Mouse (Mus musculus) 3T3-L1 (cell line): ENCODE results near the gene Fam184b.
"Not testable (repeated sequence)": the region's sequence is repeated elsewhere in the genome, so short reads cannot be mapped to it uniquely, and the experiment has no call there.

Experiments used
- DNase-seq: peaks from one replicate; pipeline ENCODE4 v3.0.0-alpha.2; 2015; ENCODE audit warnings: low read depth, low spot score

Fam184b gene

GRCm38 (mm10) chr5:45638806-45639714 is at the start of gene Fam184b:
TSS of gene Fam184b (minus strand) at chr5:45639614.
- no peak for DNase-seq

- peak; percentile 73 for DNase-seq
Observed at GRCm38 (mm10) chr5:45689152-45689551, 49.7 kb upstream of the Fam184b start.

DNA sequence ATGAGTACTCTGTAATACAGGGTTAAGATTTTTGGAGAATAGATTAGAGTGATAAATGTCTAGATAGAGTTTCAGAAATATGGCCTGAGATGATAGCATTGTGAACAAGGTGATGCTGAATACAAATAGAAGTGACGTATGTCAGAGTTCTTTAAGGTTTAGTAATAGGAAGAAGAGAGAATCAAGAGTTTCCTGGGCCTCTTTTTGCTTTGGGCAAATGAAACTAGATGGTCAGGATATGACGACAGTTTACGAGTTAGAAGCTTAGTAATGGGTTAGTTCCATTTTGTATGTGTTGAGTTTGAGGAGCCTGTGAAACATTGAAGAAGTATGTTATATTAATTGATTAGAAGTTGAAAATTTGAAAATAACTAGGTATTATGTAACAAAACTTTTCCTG is 46.8 kb upstream of the Fam184b start:
- DNase-seq = no peak

GRCm38 (mm10) chr5:45685243-45685642 is 45.8 kb upstream of the Fam184b start:
- no peak for DNase-seq

DNA sequence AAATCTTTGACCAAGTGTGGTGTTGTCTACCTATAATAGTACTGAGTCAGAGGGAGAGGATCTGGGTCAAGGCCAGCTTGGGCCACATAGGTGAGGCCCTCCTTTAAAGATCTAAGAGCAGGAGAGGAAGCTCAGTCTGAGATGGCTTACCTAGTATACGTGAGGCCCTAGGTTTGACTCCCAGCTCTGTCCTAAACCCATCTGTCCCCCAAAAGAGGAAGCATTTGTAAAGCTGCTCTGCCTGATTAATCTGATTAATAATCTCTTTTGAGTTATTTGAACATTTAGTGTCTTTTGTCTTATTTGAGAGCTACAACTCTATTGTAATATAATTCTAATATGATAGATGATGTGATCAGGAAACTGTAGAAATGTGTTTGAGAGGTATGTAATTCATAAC is 44.0 kb upstream of the Fam184b start:
- no peak for DNase-seq

DNA sequence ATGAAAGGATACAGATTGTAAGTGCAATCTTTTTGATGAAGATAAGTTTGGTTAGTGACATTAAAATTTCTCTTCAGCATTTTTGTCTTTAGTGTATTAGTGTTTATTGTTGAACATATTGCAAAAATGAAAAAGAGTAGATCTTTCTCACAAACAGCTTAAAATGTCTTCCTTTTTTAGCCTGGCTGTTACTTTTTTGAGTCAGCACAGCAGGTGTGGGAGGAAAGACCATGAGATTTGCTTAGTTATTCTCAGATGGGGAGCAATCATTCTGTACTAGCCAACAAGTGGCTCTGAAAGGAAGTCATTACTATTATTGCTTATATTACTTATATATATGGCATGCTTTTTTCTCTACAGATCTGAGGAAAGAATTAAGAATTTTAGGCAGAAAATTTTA is 40.5 kb upstream of the Fam184b start:
- DNase-seq = no peak

DNA sequence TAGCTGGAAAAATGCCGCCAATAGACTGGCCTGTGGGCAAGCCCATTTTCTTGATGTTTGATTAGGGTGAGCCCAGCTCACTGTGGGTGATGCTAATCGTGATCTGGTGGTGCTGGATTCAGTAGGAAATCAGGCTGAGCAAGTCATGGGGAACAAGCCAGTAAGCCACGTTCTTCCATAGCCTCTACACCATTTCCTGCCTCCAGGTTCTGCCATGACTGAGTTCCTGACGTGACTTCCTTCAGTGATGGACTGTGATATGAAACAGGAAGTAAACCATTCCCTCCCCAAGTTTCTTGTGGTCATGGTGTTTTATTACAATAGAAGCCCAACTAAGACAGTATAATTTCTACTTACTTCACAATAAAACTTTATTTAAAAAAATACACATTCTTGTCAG is 38.2 kb upstream of the Fam184b start:
- no peak for DNase-seq

DNA sequence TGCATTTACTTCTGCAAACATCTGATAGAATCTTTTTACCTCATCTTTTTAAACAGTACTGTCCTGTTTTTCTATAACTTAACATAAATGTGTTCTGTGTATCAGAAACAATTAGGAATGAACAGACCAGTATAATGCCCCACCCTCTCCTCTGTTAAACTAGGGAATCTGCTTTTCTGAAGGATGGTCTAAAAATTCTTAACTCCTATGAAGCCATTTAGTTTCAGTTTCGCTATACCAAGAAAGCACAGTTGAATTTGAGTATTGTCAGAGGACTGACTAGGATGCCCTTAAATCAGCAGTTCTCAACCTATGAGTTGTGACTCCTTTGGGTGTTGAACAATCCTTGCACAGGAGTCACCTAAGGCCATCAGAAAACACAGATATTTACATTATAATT is 35.6 kb upstream of the Fam184b start:
- DNase-seq = peak; percentile 52

- no peak for DNase-seq
Observed at GRCm38 (mm10) chr5:45670894-45671494, 31.6 kb upstream of the Fam184b start.

GRCm38 (mm10) chr5:45670280-45670670 is 30.9 kb upstream of the Fam184b start:
- peak; percentile 55 for DNase-seq

DNA sequence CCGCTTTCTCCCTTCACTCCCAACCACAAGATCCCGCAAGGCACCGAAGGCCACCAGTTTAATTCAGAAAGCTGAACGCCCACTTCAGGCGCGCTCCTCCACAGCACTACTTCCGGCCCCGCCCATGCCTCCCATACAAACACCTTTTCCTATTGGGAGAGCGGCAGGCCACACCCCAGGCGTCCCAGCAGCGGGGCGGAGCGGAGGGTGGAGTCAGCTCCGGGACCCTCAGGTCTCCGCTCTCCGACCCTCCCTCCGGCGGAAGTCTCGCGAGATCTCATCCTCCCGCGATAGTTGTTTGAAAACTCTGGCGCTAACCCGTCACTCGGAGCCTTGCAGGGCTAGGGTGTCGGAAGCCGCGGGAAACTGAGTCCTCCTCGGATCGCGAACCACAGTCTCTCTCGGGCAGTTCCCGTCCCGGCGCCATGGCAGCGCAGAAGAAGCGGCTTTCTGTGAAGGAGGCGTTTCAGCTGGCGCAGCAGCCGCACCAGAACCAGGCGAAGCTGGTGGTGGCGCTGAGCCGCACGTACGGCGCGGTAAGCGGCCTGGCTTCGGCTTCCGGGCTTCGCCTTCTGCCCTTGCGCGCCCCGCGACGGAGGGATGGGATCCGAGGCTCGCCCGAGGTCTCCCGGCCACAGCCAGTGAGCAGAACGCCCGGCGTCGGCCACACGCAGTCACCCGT is 30.3 kb upstream of the Fam184b start, which contains the start of gene Ncapg:
Ncapg (plus strand) TSS at position 322 of the 682 bp plus-strand sequence.
- peak; percentile 100 for DNase-seq

DNA sequence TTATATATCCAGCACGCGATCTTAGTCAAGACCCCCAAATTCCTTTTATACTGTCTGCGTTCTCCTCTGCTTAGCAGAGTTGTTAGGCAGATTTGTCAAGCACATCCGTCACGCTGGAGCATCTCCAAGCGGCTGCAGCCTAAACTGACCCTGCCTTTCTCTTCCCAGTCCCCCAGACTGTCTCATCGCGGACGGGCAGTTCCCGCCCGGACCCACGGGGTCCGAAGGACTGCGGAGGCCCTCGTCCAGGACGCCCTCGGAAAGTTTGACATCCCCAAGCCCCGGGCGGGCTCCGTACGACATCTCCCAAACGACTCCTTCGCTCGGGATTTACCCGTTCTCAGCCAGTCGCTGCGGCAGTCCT is 29.8 kb upstream of the Fam184b start:
- DNase-seq = peak; percentile 63

DNA sequence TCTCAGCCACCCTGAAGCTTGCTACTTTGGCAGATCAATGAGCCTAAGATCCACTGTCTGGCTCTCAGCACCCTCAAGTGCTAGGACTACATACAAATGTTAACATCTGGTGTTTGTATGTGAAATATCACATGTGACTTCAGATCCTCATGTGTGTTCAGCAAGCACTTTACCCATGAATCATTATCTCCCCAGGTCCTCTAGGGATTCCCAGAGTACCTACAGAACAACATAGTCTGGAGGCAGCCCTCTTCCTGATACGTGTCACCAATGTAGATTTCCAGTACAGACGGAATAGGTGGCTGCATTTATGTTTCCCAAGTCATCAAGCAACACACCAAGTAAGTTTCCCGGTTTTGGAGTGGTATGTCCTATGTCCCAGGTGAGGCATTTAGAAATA is 29.4 kb upstream of the Fam184b start:
- peak; percentile 73 for DNase-seq

GRCm38 (mm10) chr5:45668324-45668723 is 28.9 kb upstream of the Fam184b start:
- DNase-seq = peak; percentile 96

GRCm38 (mm10) chr5:45658406-45658805 is 19.0 kb upstream of the Fam184b start:
- DNase-seq = not testable (repeated sequence)

DNA sequence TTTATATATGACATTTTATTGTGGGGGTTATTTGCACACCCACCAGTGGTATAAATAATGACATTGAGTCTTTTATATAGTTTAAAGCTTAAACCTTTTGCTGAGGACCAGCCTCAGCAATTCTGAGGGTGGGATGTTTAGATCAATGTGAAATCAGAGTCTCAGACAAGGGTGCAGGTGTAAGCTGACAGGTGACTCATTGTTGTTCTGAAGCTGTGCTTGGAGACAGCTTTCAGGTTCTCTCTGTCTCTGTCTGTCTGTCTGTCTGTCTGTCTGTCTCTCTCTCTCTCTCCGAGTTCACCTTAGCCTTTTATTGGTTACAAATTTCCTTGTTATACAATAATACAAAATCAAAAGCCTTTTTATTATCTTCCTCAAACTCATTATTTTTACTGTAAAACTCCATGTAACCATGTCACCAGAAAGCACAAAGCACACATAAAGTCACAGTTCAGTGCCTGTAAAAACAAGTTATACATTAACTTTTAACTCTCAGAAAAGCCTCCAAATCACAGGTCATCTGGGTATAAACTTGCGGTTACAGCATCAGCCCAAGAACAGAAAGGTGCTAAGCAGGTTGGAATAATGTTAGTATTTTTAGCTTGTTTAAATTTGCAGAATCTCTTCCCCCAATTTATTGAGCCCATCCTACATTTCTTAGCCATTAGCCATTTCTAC is 11.8 kb upstream of the Fam184b start:
- no peak for DNase-seq

DNA sequence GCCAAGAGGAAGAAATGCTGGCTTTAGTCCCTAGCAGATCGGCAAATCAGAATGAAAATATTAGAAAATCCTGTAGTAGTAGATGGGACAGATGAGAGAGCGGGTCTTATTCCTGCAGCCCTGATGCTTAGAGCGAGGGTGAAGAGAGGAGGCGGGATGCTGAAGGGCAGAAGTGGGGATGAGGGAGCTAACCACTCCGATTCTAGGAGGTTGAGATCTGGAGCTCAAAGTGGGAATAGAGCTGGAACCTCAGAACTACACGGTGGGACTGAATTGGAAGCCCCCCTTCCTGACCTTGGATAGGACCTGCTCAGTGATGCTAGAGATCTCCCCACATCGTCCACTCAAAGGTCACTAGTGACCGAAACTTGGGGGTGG is 290 bp upstream of the Fam184b start:
- DNase-seq = no peak

DNA sequence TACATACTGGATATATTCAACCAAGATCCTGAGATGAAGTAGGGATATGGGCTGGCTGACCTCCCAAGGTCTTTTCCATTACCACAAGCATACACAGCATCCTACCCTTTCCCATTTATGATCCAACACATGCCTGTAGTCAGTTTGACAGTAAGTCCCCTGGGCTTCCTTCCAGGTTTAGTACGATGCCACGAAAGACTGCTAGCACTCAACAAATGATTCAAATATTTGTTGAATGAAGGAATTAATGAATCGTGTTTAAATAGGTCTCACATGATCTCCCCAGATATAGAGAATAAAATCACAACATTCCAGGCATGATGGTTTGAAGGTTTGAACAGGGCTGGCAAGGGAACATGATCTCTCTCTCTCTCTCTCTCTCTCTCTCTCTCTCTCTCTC is 1.0 kb downstream of the Fam184b start:
- no peak for DNase-seq

- no peak for DNase-seq
Observed at GRCm38 (mm10) chr5:45629470-45629869, 9.9 kb downstream of the Fam184b start.

GRCm38 (mm10) chr5:45627771-45628170 is 11.6 kb downstream of the Fam184b start:
- DNase-seq = no peak

- no peak for DNase-seq
Observed at GRCm38 (mm10) chr5:45621511-45621910, 17.9 kb downstream of the Fam184b start.

- DNase-seq = no peak
Observed at GRCm38 (mm10) chr5:45599056-45599455, 40.4 kb downstream of the Fam184b start.
